Mouse (Mus musculus) lung, embryonic 14.5 days (tissue): ENCODE data around the gene Ank3. TPM values are rescaled to one million over a fixed set of nuclear protein-coding genes. Genes with fewer than 3 reads are reported as not detected.

ENCODE experiments used
- ATAC-seq: fragments of 200-750 bp; cut with Nextera tagmentation; 2 replicates; pipeline ENCODE4 v1.8.0; 2017; ENCODE audit warnings: mild to moderate bottlenecking, moderate TSS enrichment, moderate library complexity; ENCODE audit not compliant: insufficient read depth
- DNase-seq: peaks from one replicate; pipeline ENCODE4 v3.0.0-alpha.2; 2015
- H3K27ac ChIP-seq: fragments of 300-500 bp; sonication (generic); 2 replicates; pipeline ENCODE4 v1.5.1; 2014; ENCODE audit warnings: low read depth, mild to moderate bottlenecking, moderate library complexity
- H3K27me3 ChIP-seq: fragments of 300-500 bp; sonication (generic); 2 replicates; pipeline ENCODE4 v1.6.1; 2014; ENCODE audit warnings: low read length, control low read depth; ENCODE audit not compliant: insufficient read depth
- H3K36me3 ChIP-seq: fragments of 300-500 bp; sonication (generic); 2 replicates; pipeline ENCODE4 v1.6.1; 2014; ENCODE audit warnings: control low read depth; ENCODE audit not compliant: insufficient read depth
- H3K4me1 ChIP-seq: fragments of 300-500 bp; sonication (generic); 2 replicates; pipeline ENCODE4 v1.6.1; 2014; ENCODE audit warnings: antibody characterized with exemption, control low read depth; ENCODE audit not compliant: insufficient read depth
- H3K4me2 ChIP-seq: fragments of 300-500 bp; sonication (generic); 2 replicates; pipeline ENCODE4 v1.6.1; 2014; ENCODE audit warnings: mild to moderate bottlenecking
- H3K4me3 ChIP-seq: fragments of 300-500 bp; sonication (generic); 2 replicates; pipeline ENCODE4 v1.5.1; 2014; ENCODE audit warnings: low read depth, low read length
- H3K9ac ChIP-seq: fragments of 300-500 bp; sonication (generic); 2 replicates; pipeline ENCODE4 v1.6.1; 2014
- H3K9me3 ChIP-seq: fragments of 300-500 bp; sonication (generic); 2 replicates; pipeline ENCODE4 v1.6.1; 2016; ENCODE audit warnings: low read depth, low read length, control low read depth
- CTCF ChIP-seq: IDR thresholded peaks from 2 replicates; pipeline ENCODE4 v1.5.1; 2016; ENCODE audit warnings: antibody characterized with exemption, low read depth
- WGBS: fragments of 180-500 bp; shearing (Covaris S2); extraction: QIAGEN DNeasy Blood & Tissue Kit; methylation state at CpG from one replicate; pipeline ENCODE4 v1.1.7; 2014; 5-methylcytosine and 5-hydroxymethylcytosine counted together
- polyA plus RNA-seq: library from polyadenylated mRNA; unstranded; fragments of >200 nt; fragmentation: Nextera tagmentation; extraction: Ambion mirVana; gene quantifications from 2 replicates; pipeline ENCODE4 v1.2.1, GENCODE M21; 2014

Gene Ank3
- polyA plus RNA-seq, 1 experiment from 2014 or later, result 16.2 TPM

GRCm38 (mm10) chr10:69952316-69952715 lies 553.7 kb downstream of the Ank3 start:
- no peak overlapping the region for H3K4me3 ChIP-seq
- no peak for TF ChIP-seq CTCF
- no peaks in the 10 kb centered on the region for H3K4me1 ChIP-seq
- no peak overlapping the region for H3K9ac ChIP-seq
- 86% methylated on average over 1 of the region's 1 CpGs for WGBS
- no peaks in the 10 kb centered on the region for H3K36me3 ChIP-seq
- no peak overlapping the region for H3K27ac ChIP-seq
- ATAC-seq (no peak), DNase-seq (no peak)
- no peak overlapping the region for H3K4me2 ChIP-seq
- H3K27me3 ChIP-seq, result no peaks in the 10 kb centered on the region
- H3K9me3 ChIP-seq, result no peaks in the 10 kb centered on the region

- 78% methylated on average over 9 of the region's 9 CpGs for WGBS
Measured at GRCm38 (mm10) chr10:69954657-69955267, 556.2 kb downstream of the Ank3 start.

GRCm38 (mm10) chr10:69962226-69962625 lies 563.7 kb downstream of the Ank3 start:
- TF ChIP-seq CTCF, result no peak
- Histone ChIP-seq H3K9me3 (no peaks in the 10 kb centered on the region), H3K4me2 (no peak overlapping the region), H3K36me3 (no peaks in the 10 kb centered on the region), H3K9ac (no peak overlapping the region), H3K4me1 (no peaks in the 10 kb centered on the region), H3K27ac (no peak overlapping the region), H3K27me3 (no peaks in the 10 kb centered on the region), H3K4me3 (no peak overlapping the region)
- no peak for DNase-seq
- WGBS, result 84% methylated on average over 7 of the region's 7 CpGs
- no peak for ATAC-seq

More at GRCm38 (mm10) chr10:69954657-69955267, 556.2 kb downstream of the Ank3 start:
- Histone ChIP-seq H3K9ac (no peak overlapping the region), H3K36me3 (no peaks in the 10 kb centered on the region), H3K4me3 (no peak overlapping the region), H3K4me2 (no peak overlapping the region), H3K9me3 (no peaks in the 10 kb centered on the region), H3K4me1 (no peaks in the 10 kb centered on the region), H3K27ac (no peak overlapping the region), H3K27me3 (no peaks in the 10 kb centered on the region)
- no peak for TF ChIP-seq CTCF
- ATAC-seq (no peak), DNase-seq (no peak)

- TF ChIP-seq CTCF, result no peak
- H3K27ac ChIP-seq, result no peak overlapping the region
- H3K9me3 ChIP-seq, result no peaks in the 10 kb centered on the region
- 76% methylated on average over 7 of the region's 7 CpGs for WGBS
- H3K27me3 ChIP-seq, result no peaks in the 10 kb centered on the region
- H3K36me3 ChIP-seq, result no peaks in the 10 kb centered on the region
- H3K4me1 ChIP-seq, result no peaks in the 10 kb centered on the region
- ATAC-seq (no peak), DNase-seq (no peak)
- H3K4me3 ChIP-seq, result no peak overlapping the region
- H3K9ac ChIP-seq, result no peak overlapping the region
- no peak overlapping the region for H3K4me2 ChIP-seq
Measured at GRCm38 (mm10) chr10:69962976-69963375, 564.4 kb downstream of the Ank3 start.

- H3K4me1 ChIP-seq, result no peaks in the 10 kb centered on the region
- DNase-seq (peak; percentile 85), ATAC-seq (no peak)
- no peak overlapping the region for H3K27ac ChIP-seq
- H3K9ac ChIP-seq, result no peak overlapping the region
- H3K9me3 ChIP-seq, result no peaks in the 10 kb centered on the region
- no peaks in the 10 kb centered on the region for H3K27me3 ChIP-seq
- H3K36me3 ChIP-seq, result no peaks in the 10 kb centered on the region
- peak; percentile 78 for TF ChIP-seq CTCF
- no peak overlapping the region for H3K4me3 ChIP-seq
- no peak overlapping the region for H3K4me2 ChIP-seq
- WGBS, result 7% methylated on average over 5 of the region's 5 CpGs
Measured at GRCm38 (mm10) chr10:69964611-69965010, 566.0 kb downstream of the Ank3 start.

- ATAC-seq (no peak), DNase-seq (no peak)
- Histone ChIP-seq H3K9ac (no peak overlapping the region), H3K4me1 (no peaks in the 10 kb centered on the region), H3K4me2 (no peak overlapping the region), H3K4me3 (no peak overlapping the region), H3K36me3 (no peaks in the 10 kb centered on the region), H3K9me3 (no peaks in the 10 kb centered on the region), H3K27me3 (no peaks in the 10 kb centered on the region), H3K27ac (no peak overlapping the region)
- TF ChIP-seq CTCF, result no peak
- WGBS, result 61% methylated on average over 6 of the region's 6 CpGs
Measured at GRCm38 (mm10) chr10:69965085-69965484, 566.5 kb downstream of the Ank3 start.

GRCm38 (mm10) chr10:69967994-69968393 lies 569.4 kb downstream of the Ank3 start:
- 82% methylated on average over 4 of the region's 4 CpGs for WGBS
- Histone ChIP-seq H3K36me3 (no peaks in the 10 kb centered on the region), H3K4me2 (no peak overlapping the region), H3K9me3 (no peaks in the 10 kb centered on the region), H3K27me3 (no peaks in the 10 kb centered on the region), H3K4me1 (no peaks in the 10 kb centered on the region), H3K4me3 (no peak overlapping the region), H3K9ac (no peak overlapping the region), H3K27ac (no peak overlapping the region)
- DNase-seq (no peak), ATAC-seq (no peak)
- TF ChIP-seq CTCF, result no peak
